8 mouse cellular contexts compared by ENCODE assay signal in the genomic region with DNA sequence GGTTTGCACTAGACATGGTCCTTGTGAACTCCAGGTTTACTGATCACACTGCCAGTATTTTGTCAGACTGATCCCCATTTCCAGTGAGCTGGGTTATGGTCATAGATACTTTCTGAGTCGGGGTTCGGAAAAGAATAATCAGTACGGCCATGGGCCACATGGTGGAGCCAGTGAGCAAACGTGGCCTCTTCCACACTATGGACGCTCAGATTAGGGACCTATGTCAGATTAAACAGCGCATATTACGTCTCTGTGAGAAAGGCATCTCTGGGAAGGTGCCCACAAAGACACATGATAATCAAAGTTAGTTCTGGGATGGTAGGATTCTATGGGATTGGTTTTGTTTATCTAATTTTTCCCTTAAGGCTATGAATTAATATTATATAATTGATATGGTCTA. TPM values are rescaled to one million over a fixed set of nuclear protein-coding genes. Genes with fewer than 3 reads are reported as not detected.
DNase-seq lines count a peak whose midpoint lies in the region; ATAC-seq and TF ChIP-seq lines count a peak whose summit lies in the region.

No protein-coding gene starts in this region.

- H3K9ac ChIP-seq in forebrain, embryonic 12.5 days: no peak overlapping the region
- no peak overlapping the region for H3K9ac ChIP-seq in liver, adult 2 months (ENCODE audit: low read depth, low read length)

- H3K4me2 ChIP-seq in forebrain, embryonic 12.5 days: no peak overlapping the region

- H3K4me3 ChIP-seq in forebrain, embryonic 12.5 days (replicated peaks): no peak overlapping the region
- H3K4me3 ChIP-seq in kidney, adult 2 months (ENCODE audit: insufficient read depth, low read depth, low read length): no peak overlapping the region
- H3K4me3 ChIP-seq in liver, adult 2 months (ENCODE audit: insufficient read depth, low read depth, low read length): no peak overlapping the region

- peaks cover 79% of the 10 kb centered on the region for H3K36me3 ChIP-seq in forebrain, embryonic 12.5 days (replicated peaks)
- H3K36me3 ChIP-seq in kidney, adult 2 months (ENCODE audit: control insufficient read depth, insufficient read depth, low read length): no peaks in the 10 kb centered on the region
- no peaks in the 10 kb centered on the region for H3K36me3 ChIP-seq in liver, adult 2 months (ENCODE audit: control insufficient read depth, insufficient read depth, low read length)

- TF ChIP-seq CTCF in kidney, adult 2 months (conservative IDR thresholded peaks at IDR 0.05; ENCODE audit: insufficient read depth, insufficient read length, low read depth, low read length): peak; percentile 82
- TF ChIP-seq CTCF in liver, adult 2 months (IDR thresholded peaks at IDR 0.05; ENCODE audit: low read depth, low read length): peak; percentile 84

- no peak overlapping the region for H3K27ac ChIP-seq in forebrain, embryonic 12.5 days
- no peak overlapping the region for H3K27ac ChIP-seq in kidney, adult 2 months (ENCODE audit: insufficient read depth, low read depth, low read length)
- H3K27ac ChIP-seq in liver, adult 2 months (replicated peaks; ENCODE audit: insufficient read depth, low read depth, low read length): no peak overlapping the region

- no peak for TF ChIP-seq POLR2A in kidney, adult 2 months (IDR thresholded peaks at IDR 0.05; ENCODE audit: low read depth, low read length)
- no peak for TF ChIP-seq POLR2A in liver, adult 2 months (IDR thresholded peaks at IDR 0.05; ENCODE audit: extremely low read depth, insufficient read depth, low read length)

- ATAC-seq in forebrain, embryonic 12.5 days (ENCODE audit: low FRiP score): peak; percentile 54; the same call in 1 of the 2 replicates

- no peaks in the 10 kb centered on the region for H3K27me3 ChIP-seq in forebrain, embryonic 12.5 days
- no peaks in the 10 kb centered on the region for H3K27me3 ChIP-seq in kidney, adult 2 months (replicated peaks; ENCODE audit: control insufficient read depth, insufficient read depth, low read length)
- no peaks in the 10 kb centered on the region for H3K27me3 ChIP-seq in liver, adult 2 months (ENCODE audit: control insufficient read depth, insufficient read depth, low read length)

- H3K4me1 ChIP-seq in forebrain, embryonic 12.5 days: no peaks in the 10 kb centered on the region
- H3K4me1 ChIP-seq in kidney, adult 2 months (ENCODE audit: control insufficient read depth, insufficient read depth, low read length): no peaks in the 10 kb centered on the region
- H3K4me1 ChIP-seq in liver, adult 2 months (ENCODE audit: control insufficient read depth, insufficient read depth, low read length): no peaks in the 10 kb centered on the region

- no peaks in the 10 kb centered on the region for H3K79me2 ChIP-seq in liver, adult 2 months (ENCODE audit: control insufficient read depth, insufficient read depth, low read length)

- H3K9me3 ChIP-seq in forebrain, embryonic 12.5 days: no peaks in the 10 kb centered on the region

- peak; percentile 44 for DNase-seq in urinary bladder, postnatal 14 days (ENCODE audit: low spot score)
- DNase-seq in urinary bladder, postnatal 4 days (ENCODE audit: low spot score in 2 of 2): no peak
- DNase-seq in c-Kit-positive CD71-positive TER-119-positive erythroid progenitor cells, embryonic 14.5 days (ENCODE audit: low spot score): peak; percentile 47
- peak; percentile 61 for DNase-seq in kidney, adult 2 months
- DNase-seq in liver, adult 2 months (ENCODE audit: extremely low read depth, low read depth, low spot score): peak; percentile 8
- peak; percentile 45 for DNase-seq in neural tube, embryonic 10.5 days (ENCODE audit: extremely low spot score, low spot score)
- DNase-seq in testis, postnatal 10 days (ENCODE audit: low spot score): peak; percentile 78

- 28% methylated on average over 7 of the region's 7 CpGs for WGBS in forebrain, embryonic 12.5 days
- 16% methylated on average over 7 of the region's 7 CpGs for WGBS in kidney, adult 2 months
- 24% methylated on average over 7 of the region's 7 CpGs for WGBS in liver, adult 2 months

RNA-seq across cellular contexts. Expression of gene Fndc9, which starts 33.7 kb away (rescaled TPM):
- 1.1 and 1.7 TPM in 2 replicates for polyA plus RNA-seq in forebrain, embryonic 12.5 days (2016; fragmentation: Nextera tagmentation; extraction: Ambion mirVana)
- not detected in 2 replicates for polyA plus RNA-seq in kidney, adult 2 months (2012; rRNA removed)
- total RNA-seq in liver, adult 2 months (2014; rRNA removed): not detected in 2 replicates
- not detected in 2 replicates for polyA plus RNA-seq in liver, adult 2 months (2012; rRNA removed)

RNA-seq across cellular contexts. Expression of gene Cyfip2, which starts 43.7 kb away (rescaled TPM):
- polyA plus RNA-seq in forebrain, embryonic 12.5 days (2016; fragmentation: Nextera tagmentation; extraction: Ambion mirVana): 55.7 and 64.2 TPM in 2 replicates
- 68.4 and 71.1 TPM in 2 replicates for polyA plus RNA-seq in kidney, adult 2 months (2012; rRNA removed)
- total RNA-seq in liver, adult 2 months (2014; rRNA removed): 0.55 and 1.5 TPM in 2 replicates
- polyA plus RNA-seq in liver, adult 2 months (2012; rRNA removed): 0.71 and 0.73 TPM in 2 replicates

Comparison
In these comparisons a context has a peak if more than half of its experiments do, and no peak if none do; other contexts are left out.
1. DNase-seq: peak in urinary bladder, postnatal 14 days (single experiment), c-Kit-positive CD71-positive TER-119-positive erythroid progenitor cells, embryonic 14.5 days (single experiment), kidney, adult 2 months (single experiment), liver, adult 2 months (single experiment), neural tube, embryonic 10.5 days (single experiment) and testis, postnatal 10 days (single experiment); none in urinary bladder, postnatal 4 days (0 of 2).
2. RNA of gene Cyfip2, which starts 43.7 kb away (polyA plus RNA-seq): 68.4 to 71.1 TPM in kidney, adult 2 months and 55.7 to 64.2 TPM in forebrain, embryonic 12.5 days; 0.71 to 0.73 TPM in liver, adult 2 months; every median in the first group is over 10 times any median in the second.